Mouse (Mus musculus): ENCODE results near the gene Larp4b. TPM values are rescaled to one million over a fixed set of nuclear protein-coding genes. Genes with fewer than 3 reads are reported as not detected.

Larp4b gene
- polyA plus RNA-seq (2014; fragmentation: Illumina TruSeq; extraction: RNeasy Lipid Tissue Mini Kit (QIAGEN cat#74804); ENCODE audit: insufficient read depth, low read depth, low replicate concordance) = 18.3 TPM

GRCm38 (mm10) chr13:9093316-9094155, at the start of gene Larp4b:
Gene Larp4b (plus strand): TSS chr13:9093881.

Other genes with a start within 250 kb of the Larp4b start
- 11.5 TPM for gene Wdr37, start 222.0 kb upstream of the Larp4b start, polyA plus RNA-seq (2014; fragmentation: Illumina TruSeq; extraction: RNeasy Lipid Tissue Mini Kit (QIAGEN cat#74804); ENCODE audit: insufficient read depth, low read depth, low replicate concordance)
- 58.0 TPM for gene Idi1, start 208.4 kb upstream of the Larp4b start, polyA plus RNA-seq (2014; fragmentation: Illumina TruSeq; extraction: RNeasy Lipid Tissue Mini Kit (QIAGEN cat#74804); ENCODE audit: insufficient read depth, low read depth, low replicate concordance)
- not detected for gene Gm9745, start 145.7 kb upstream of the Larp4b start, polyA plus RNA-seq (2014; fragmentation: Illumina TruSeq; extraction: RNeasy Lipid Tissue Mini Kit (QIAGEN cat#74804); ENCODE audit: insufficient read depth, low read depth, low replicate concordance)
- not detected for gene Idi2, start 141.0 kb upstream of the Larp4b start, polyA plus RNA-seq (2014; fragmentation: Illumina TruSeq; extraction: RNeasy Lipid Tissue Mini Kit (QIAGEN cat#74804); ENCODE audit: insufficient read depth, low read depth, low replicate concordance)
- gene Gtpbp4, start 97.8 kb upstream of the Larp4b start, polyA plus RNA-seq (2014; fragmentation: Illumina TruSeq; extraction: RNeasy Lipid Tissue Mini Kit (QIAGEN cat#74804); ENCODE audit: insufficient read depth, low read depth, low replicate concordance) = 22.9 TPM
- 5.1 TPM for gene Dip2c, start 182.6 kb downstream of the Larp4b start, polyA plus RNA-seq (2014; fragmentation: Illumina TruSeq; extraction: RNeasy Lipid Tissue Mini Kit (QIAGEN cat#74804); ENCODE audit: insufficient read depth, low read depth, low replicate concordance)